Mouse (Mus musculus) kidney, adult 2 months (tissue): ENCODE measurements at regions not wholly inside any gene's neighbourhood (a gene's known extent, or its start where the extent isn't known, plus 50 kb on each side); places are given as distances from the start of the nearest gene placed in this dataset.
"Not testable (repeated sequence)": the region's sequence is repeated elsewhere in the genome, so short reads cannot be mapped to it uniquely, and the experiment has no call there.

Experiments
- DNase-seq: peaks from one replicate; pipeline ENCODE4 v3.0.0; 2021
- H3K27ac ChIP-seq: fragments of 200-500 bp; 2 replicates; pipeline ENCODE4 v1.5.1; 2012; ENCODE audit warnings: low read depth, low read length, control low read depth, inconsistent platforms; ENCODE audit not compliant: insufficient read depth
- H3K27me3 ChIP-seq: fragments of 200-500 bp; replicated peaks from 2 replicates; pipeline ENCODE4 v1.6.1; 2012; ENCODE audit warnings: mild to moderate bottlenecking, moderate library complexity, low read length, inconsistent platforms; ENCODE audit not compliant: control insufficient read depth, insufficient read depth
- H3K36me3 ChIP-seq: fragments of 200-500 bp; 2 replicates; pipeline ENCODE4 v1.6.1; 2012; ENCODE audit warnings: mild to moderate bottlenecking, moderate library complexity, low read length, inconsistent platforms; ENCODE audit not compliant: control insufficient read depth, insufficient read depth
- H3K4me1 ChIP-seq: fragments of 200-500 bp; 2 replicates; pipeline ENCODE4 v1.6.1; 2011; ENCODE audit warnings: low read length; ENCODE audit not compliant: control insufficient read depth, insufficient read depth
- H3K4me3 ChIP-seq: fragments of 200-500 bp; 2 replicates; pipeline ENCODE4 v1.5.1; 2011; ENCODE audit warnings: mild to moderate bottlenecking, low read depth, low read length, control low read depth; ENCODE audit not compliant: insufficient read depth
- CTCF ChIP-seq: fragments of 200-500 bp; conservative IDR thresholded peaks from 2 replicates; pipeline ENCODE4 v1.5.1; 2011; ENCODE audit warnings: low read depth, mild to moderate bottlenecking, control low read depth, low read length, moderate library complexity, mixed read lengths; ENCODE audit not compliant: insufficient read depth, insufficient read length
- POLR2A ChIP-seq: fragments of 200-500 bp; IDR thresholded peaks from one replicate; pipeline ENCODE4 v1.6.1; 2011; ENCODE audit warnings: low read depth, low read length, control low read depth
- WGBS: fragments of 180-500 bp; shearing (Covaris S2); methylation state at CpG from one replicate; pipeline ENCODE4 v1.1.7; 2018; 5-methylcytosine and 5-hydroxymethylcytosine counted together

DNA sequence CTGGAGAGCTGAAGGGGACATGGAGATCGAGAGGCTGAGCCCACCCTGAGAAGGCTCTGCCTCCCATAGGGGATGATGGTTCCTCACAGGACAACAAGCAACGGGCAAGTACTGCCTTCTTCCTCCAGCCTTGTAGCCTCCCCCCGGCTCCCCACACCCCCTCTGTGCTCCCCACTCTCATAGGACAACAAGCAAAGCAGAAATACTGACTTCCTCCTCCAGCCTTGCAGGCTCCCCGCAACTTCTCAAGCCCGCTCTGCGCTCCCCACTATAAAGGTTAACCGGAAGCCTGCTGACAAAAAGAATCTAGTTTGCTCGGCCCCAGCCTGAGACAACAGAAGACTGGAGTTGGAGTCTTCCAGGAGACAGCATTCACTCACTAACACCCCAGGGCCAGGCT lies 69.3 kb upstream of the Lrpprc start:
- TF ChIP-seq POLR2A, result no peak
- no peak for TF ChIP-seq CTCF

DNA sequence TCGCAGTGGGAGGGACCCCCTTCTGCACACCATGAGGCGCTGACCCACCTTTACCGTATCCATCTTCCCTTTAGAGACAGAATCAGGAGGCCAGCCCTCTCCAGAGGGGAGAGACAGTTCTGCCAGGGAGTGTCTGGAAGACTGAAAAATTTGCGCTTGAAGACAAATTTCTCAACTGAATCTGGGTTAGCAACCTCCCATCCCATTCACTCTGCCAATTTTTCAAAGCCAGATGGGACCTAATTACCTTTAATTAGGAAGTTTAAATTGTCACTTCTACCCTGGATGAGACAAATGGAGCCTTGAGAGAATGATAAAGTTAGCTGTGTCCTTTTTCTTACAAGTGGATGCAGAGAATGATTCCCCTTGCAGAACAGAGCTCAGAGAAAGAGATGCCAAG lies 70.2 kb upstream of the Lrpprc start:
- H3K36me3 ChIP-seq, result no peaks in the 10 kb centered on the region
- no peaks in the 10 kb centered on the region for H3K27me3 ChIP-seq
- TF ChIP-seq POLR2A (no peak), CTCF (no peak)
- 42% methylated on average over 4 of the region's 4 CpGs for WGBS
- H3K4me3 ChIP-seq, result no peak overlapping the region
- H3K27ac ChIP-seq, result no peak overlapping the region
- H3K4me1 ChIP-seq, result no peaks in the 10 kb centered on the region
- no peak for DNase-seq

More for the DNA sequence above, 69.3 kb upstream of the Lrpprc start:
- Histone ChIP-seq H3K27me3 (no peaks in the 10 kb centered on the region), H3K4me1 (no peaks in the 10 kb centered on the region), H3K27ac (no peak overlapping the region), H3K36me3 (no peaks in the 10 kb centered on the region), H3K4me3 (no peak overlapping the region)
- no peak for DNase-seq
- 72% methylated on average over 8 of the region's 8 CpGs for WGBS

DNA sequence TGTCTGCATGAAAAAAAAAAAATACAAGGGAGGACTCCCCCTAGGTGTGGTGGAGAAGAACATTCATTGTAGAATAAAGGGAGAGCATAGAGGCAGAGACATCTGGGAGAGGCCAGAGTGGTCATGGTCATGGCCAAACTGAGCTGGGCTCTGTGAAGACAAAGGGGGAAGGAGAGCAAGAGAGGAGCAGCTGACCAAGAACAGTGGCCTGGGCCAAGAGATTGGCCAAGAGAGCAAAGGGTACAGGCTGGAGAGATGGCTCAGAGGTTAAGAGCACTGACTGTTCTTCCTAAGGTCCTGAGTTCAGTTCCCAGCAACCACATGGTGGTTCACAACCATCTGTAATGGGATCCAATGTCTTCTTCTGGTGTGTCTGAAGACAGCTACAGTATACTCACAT lies 73.6 kb upstream of the Lrpprc start:
- H3K27ac ChIP-seq, H3K27me3 ChIP-seq, H3K36me3 ChIP-seq, H3K4me3 ChIP-seq, H3K4me1 ChIP-seq, DNase-seq: not testable (repeated sequence)

DNA sequence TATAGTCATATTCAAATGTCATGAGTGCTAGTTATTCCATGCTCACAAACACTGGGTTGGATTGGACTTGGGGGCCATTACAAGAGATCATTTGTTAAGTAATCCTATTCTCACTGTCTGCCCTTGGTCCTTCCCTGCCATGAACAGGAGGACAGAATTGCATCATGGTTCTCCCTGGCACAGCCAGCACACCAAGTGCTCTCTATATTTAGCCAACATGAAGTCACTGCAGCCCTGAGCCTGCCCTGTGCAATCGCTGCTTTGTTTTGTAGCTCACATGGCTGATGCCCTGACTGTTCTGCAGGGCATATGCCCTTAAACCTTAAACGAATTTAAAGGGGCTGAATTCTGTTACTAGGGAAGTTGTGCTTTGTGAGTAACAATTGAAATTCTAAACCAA lies 74.6 kb upstream of the Lrpprc start:
- Histone ChIP-seq H3K4me3 (no peak overlapping the region), H3K27ac (no peak overlapping the region), H3K36me3 (no peaks in the 10 kb centered on the region), H3K4me1 (no peaks in the 10 kb centered on the region), H3K27me3 (no peaks in the 10 kb centered on the region)
- WGBS, result 56% methylated on average over 2 of the region's 2 CpGs
- no peak for TF ChIP-seq POLR2A
- no peak for DNase-seq

DNA sequence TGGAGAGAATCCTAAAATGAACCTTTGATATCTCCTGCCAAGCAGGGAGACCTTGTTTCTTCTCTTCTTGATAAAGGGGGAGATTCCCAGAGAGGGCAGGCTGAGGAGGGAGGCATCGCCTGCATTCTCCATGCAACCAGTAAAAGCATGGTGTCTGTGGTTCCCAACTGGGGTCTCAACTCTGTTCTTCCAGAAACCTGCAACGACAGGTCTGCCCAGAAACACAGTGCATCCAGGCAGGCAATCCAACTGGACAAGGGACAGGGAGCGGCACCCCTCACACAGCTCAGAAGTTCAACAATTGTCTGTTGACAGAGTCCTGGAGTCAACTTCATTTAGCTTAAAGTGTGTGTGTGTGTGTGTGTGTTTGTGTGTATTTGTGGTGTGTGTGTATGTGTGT lies 75.0 kb upstream of the Lrpprc start:
- 90% methylated on average over 3 of the region's 3 CpGs for WGBS
- Histone ChIP-seq H3K27me3 (no peaks in the 10 kb centered on the region), H3K4me1 (no peaks in the 10 kb centered on the region), H3K4me3 (no peak overlapping the region), H3K36me3 (no peaks in the 10 kb centered on the region), H3K27ac (no peak overlapping the region)
- no peak for DNase-seq
- TF ChIP-seq POLR2A, result no peak
- TF ChIP-seq CTCF, result no peak

- H3K27me3 ChIP-seq, result no peaks in the 10 kb centered on the region
- H3K4me1 ChIP-seq, result peaks cover 11% of the 10 kb centered on the region
- no peak overlapping the region for H3K4me3 ChIP-seq
- 94% methylated on average over 3 of the region's 3 CpGs for WGBS
- H3K27ac ChIP-seq, result no peak overlapping the region
- no peaks in the 10 kb centered on the region for H3K36me3 ChIP-seq
- no peak for DNase-seq
- TF ChIP-seq CTCF, result no peak
- TF ChIP-seq POLR2A, result no peak
Observed at GRCm38 (mm10) chr17:84869074-84869722, 78.6 kb upstream of the Lrpprc start.

DNA sequence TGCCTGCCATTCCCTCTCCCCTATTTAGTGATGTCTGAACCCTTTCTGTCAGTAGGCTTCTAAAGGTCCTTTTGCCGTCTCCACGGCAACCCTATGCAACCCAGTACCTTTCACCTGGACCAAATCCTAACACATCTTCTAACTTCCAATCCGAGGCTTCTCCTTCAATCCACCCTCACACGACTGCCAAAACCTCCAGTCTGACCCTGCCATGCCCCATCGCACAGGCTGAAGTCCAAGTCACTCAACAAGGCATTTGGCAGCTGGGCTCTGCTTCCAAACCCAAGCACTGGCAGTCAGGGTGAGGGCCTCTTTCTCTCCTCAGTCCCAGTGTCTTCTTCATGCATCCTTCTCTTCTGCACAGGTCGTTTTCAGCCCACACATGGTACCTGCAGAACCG lies 83.0 kb upstream of the Lrpprc start:
- peak overlapping the region; percentile 82 for H3K27ac ChIP-seq
- no peak overlapping the region for H3K4me3 ChIP-seq
- WGBS, result 39% methylated on average over 7 of the region's 7 CpGs
- H3K4me1 ChIP-seq, result peaks cover 25% of the 10 kb centered on the region
- TF ChIP-seq POLR2A (no peak), CTCF (no peak)
- peak; percentile 96 for DNase-seq
- H3K36me3 ChIP-seq, result no peaks in the 10 kb centered on the region
- H3K27me3 ChIP-seq, result no peaks in the 10 kb centered on the region

GRCm38 (mm10) chr17:84874494-84874893 lies 82.0 kb upstream of the Ppm1b start:
- Histone ChIP-seq H3K4me3 (no peak overlapping the region), H3K4me1 (peaks cover 30% of the 10 kb centered on the region), H3K36me3 (no peaks in the 10 kb centered on the region), H3K27ac (peak overlapping the region; percentile 82), H3K27me3 (no peaks in the 10 kb centered on the region)
- DNase-seq, result peak; percentile 89
- TF ChIP-seq CTCF (no peak), POLR2A (no peak)
- WGBS, result 38% methylated on average over 6 of the region's 6 CpGs
